Mouse (Mus musculus) hindbrain, embryonic 14.5 days (tissue): ENCODE results near the gene Adcy7. TPM values are rescaled to one million over a fixed set of nuclear protein-coding genes. Genes with fewer than 3 reads are reported as not detected.

Source experiments
- ATAC-seq: fragments of 200-750 bp; cut with Nextera tagmentation; 2 replicates; pipeline ENCODE4 v1.8.0; 2017; ENCODE audit warnings: moderate number of reproducible peaks, mild to moderate bottlenecking, moderate TSS enrichment, moderate library complexity; ENCODE audit not compliant: low FRiP score
- DNase-seq: peaks from one replicate; pipeline ENCODE4 v3.0.0-alpha.2; 2015; ENCODE audit warnings: low spot score
- H3K27ac ChIP-seq: fragments of 300-500 bp; sonication (generic); 2 replicates; pipeline ENCODE4 v1.5.1; 2014; ENCODE audit warnings: mild to moderate bottlenecking, moderate library complexity
- H3K27me3 ChIP-seq: fragments of 300-500 bp; sonication (generic); 2 replicates; pipeline ENCODE4 v1.6.1; 2014; ENCODE audit warnings: mild to moderate bottlenecking, low read length, mixed read lengths; ENCODE audit not compliant: control insufficient read depth, insufficient read depth
- H3K36me3 ChIP-seq: fragments of 300-500 bp; sonication (generic); replicated peaks from 2 replicates; pipeline ENCODE4 v1.6.1; 2014; ENCODE audit not compliant: control insufficient read depth, insufficient read depth
- H3K4me1 ChIP-seq: fragments of 300-500 bp; sonication (generic); replicated peaks from 2 replicates; pipeline ENCODE4 v1.6.1; 2014; ENCODE audit warnings: antibody characterized with exemption, low read length, mixed read lengths; ENCODE audit not compliant: control insufficient read depth, insufficient read depth
- H3K4me2 ChIP-seq: fragments of 300-500 bp; sonication (generic); replicated peaks from 2 replicates; pipeline ENCODE4 v1.6.1; 2014; ENCODE audit warnings: mild to moderate bottlenecking, moderate library complexity
- H3K4me3 ChIP-seq: fragments of 300-500 bp; sonication (generic); replicated peaks from 2 replicates; pipeline ENCODE4 v1.5.1; 2014; ENCODE audit warnings: mild to moderate bottlenecking, low read length
- H3K9ac ChIP-seq: fragments of 300-500 bp; sonication (generic); 2 replicates; pipeline ENCODE4 v1.6.1; 2014
- H3K9me3 ChIP-seq: fragments of 300-500 bp; sonication (generic); 2 replicates; pipeline ENCODE4 v1.6.1; 2016; ENCODE audit warnings: low read length; ENCODE audit not compliant: control insufficient read depth
- WGBS: fragments of 180-500 bp; shearing (Covaris S2); extraction: QIAGEN DNeasy Blood & Tissue Kit; methylation state at CpG from one replicate; pipeline ENCODE4 v1.1.7; 2014; 5-methylcytosine and 5-hydroxymethylcytosine counted together
- polyA plus RNA-seq: library from polyadenylated mRNA; unstranded; fragments of >200 nt; fragmentation: Nextera tagmentation; extraction: Ambion mirVana; gene quantifications from 2 replicates; pipeline ENCODE4 v1.2.1, GENCODE M21; 2014

The Adcy7 gene
- polyA plus RNA-seq: 4.9 and 6.3 TPM in 2 replicates

- DNase-seq: peak; percentile 41
- Histone ChIP-seq H3K9ac (peak within 1 kb of the TSS; percentile 53), H3K36me3 (no peaks in the 10 kb centered on the region), H3K9me3 (no peaks in the 10 kb centered on the region), H3K4me1 (peaks cover 5% of the 10 kb centered on the region; the same call in 1 of the 2 replicates), H3K4me3 (peak within 1 kb of the TSS; percentile 38), H3K27ac (no peak within 1 kb of the TSS), H3K27me3 (peaks cover 19% of the 10 kb centered on the region), H3K4me2 (peak within 1 kb of the TSS; percentile 80)
- ATAC-seq: no peak
- WGBS: 4% methylated on average over 54 of the region's 64 CpGs
These were observed at the start of gene Adcy7 for GRCm38 (mm10) chr8:88272231-88273050. Adcy7 (plus strand) TSS chr8:88272403.

- Histone ChIP-seq H3K4me1 (peaks cover 28% of the 10 kb centered on the region), H3K27ac (peak overlapping the region; percentile 58), H3K4me2 (no peak overlapping the region), H3K36me3 (no peaks in the 10 kb centered on the region), H3K9me3 (no peaks in the 10 kb centered on the region), H3K4me3 (no peak overlapping the region), H3K27me3 (no peaks in the 10 kb centered on the region), H3K9ac (no peak overlapping the region)
- 17% methylated on average over 5 of the region's 5 CpGs for WGBS
- DNase-seq: no peak
- ATAC-seq: no peak; the same call in 1 of the 2 replicates
These were observed 46.8 kb upstream of the Adcy7 start for GRCm38 (mm10) chr8:88225358-88225757.

- Histone ChIP-seq H3K36me3 (no peaks in the 10 kb centered on the region), H3K27me3 (no peaks in the 10 kb centered on the region), H3K9ac (no peak overlapping the region), H3K9me3 (no peaks in the 10 kb centered on the region), H3K4me3 (no peak overlapping the region), H3K4me1 (peaks cover 28% of the 10 kb centered on the region), H3K27ac (no peak overlapping the region), H3K4me2 (no peak overlapping the region)
- DNase-seq (no peak), ATAC-seq (no peak)
- 69% methylated on average over 6 of the region's 6 CpGs for WGBS
These were observed 44.4 kb upstream of the Adcy7 start for GRCm38 (mm10) chr8:88227851-88228250.

- ATAC-seq: no peak
- no peaks in the 10 kb centered on the region for H3K27me3 ChIP-seq
- no peak for DNase-seq
- no peaks in the 10 kb centered on the region for H3K36me3 ChIP-seq
- WGBS: 51% methylated on average over 1 of the region's 1 CpGs
- H3K4me3 ChIP-seq: no peak overlapping the region
- no peaks in the 10 kb centered on the region for H3K9me3 ChIP-seq
- H3K27ac ChIP-seq: no peak overlapping the region
- no peak overlapping the region for H3K4me2 ChIP-seq
- no peak overlapping the region for H3K9ac ChIP-seq
- H3K4me1 ChIP-seq: peaks cover 28% of the 10 kb centered on the region
These were observed 43.9 kb upstream of the Adcy7 start for GRCm38 (mm10) chr8:88228286-88228685.

GRCm38 (mm10) chr8:88228800-88229199 is 43.4 kb upstream of the Adcy7 start:
- H3K36me3 ChIP-seq: no peaks in the 10 kb centered on the region
- no peaks in the 10 kb centered on the region for H3K27me3 ChIP-seq
- H3K4me3 ChIP-seq: no peak overlapping the region
- DNase-seq (no peak), ATAC-seq (no peak)
- no peak overlapping the region for H3K27ac ChIP-seq
- no CpG with 5 or more reads among the region's 1 CpGs for WGBS
- H3K9me3 ChIP-seq: no peaks in the 10 kb centered on the region
- no peak overlapping the region for H3K4me2 ChIP-seq
- no peak overlapping the region for H3K9ac ChIP-seq
- peaks cover 28% of the 10 kb centered on the region for H3K4me1 ChIP-seq

GRCm38 (mm10) chr8:88236666-88237065 is 35.5 kb upstream of the Adcy7 start:
- ATAC-seq (no peak), DNase-seq (no peak)
- Histone ChIP-seq H3K9ac (no peak overlapping the region), H3K27me3 (no peaks in the 10 kb centered on the region), H3K4me1 (no peaks in the 10 kb centered on the region), H3K27ac (no peak overlapping the region), H3K4me3 (no peak overlapping the region), H3K4me2 (no peak overlapping the region), H3K36me3 (no peaks in the 10 kb centered on the region), H3K9me3 (no peaks in the 10 kb centered on the region)
- WGBS: 61% methylated on average over 2 of the region's 2 CpGs

- ATAC-seq (no peak), DNase-seq (no peak)
- Histone ChIP-seq H3K9ac (no peak overlapping the region), H3K36me3 (no peaks in the 10 kb centered on the region), H3K27ac (no peak overlapping the region), H3K4me3 (no peak overlapping the region), H3K27me3 (no peaks in the 10 kb centered on the region), H3K4me1 (no peaks in the 10 kb centered on the region), H3K4me2 (no peak overlapping the region), H3K9me3 (no peaks in the 10 kb centered on the region)
- 86% methylated on average over 2 of the region's 2 CpGs for WGBS
These were observed 34.6 kb upstream of the Adcy7 start for GRCm38 (mm10) chr8:88237606-88238005.

- Histone ChIP-seq H3K9me3 (no peaks in the 10 kb centered on the region), H3K27ac (no peak overlapping the region), H3K36me3 (no peaks in the 10 kb centered on the region; the same call in 1 of the 2 replicates), H3K27me3 (no peaks in the 10 kb centered on the region), H3K4me1 (no peaks in the 10 kb centered on the region), H3K9ac (no peak overlapping the region), H3K4me3 (no peak overlapping the region), H3K4me2 (no peak overlapping the region)
- WGBS: 87% methylated on average over 5 of the region's 5 CpGs
- no peak for DNase-seq
- no peak for ATAC-seq
These were observed 32.9 kb upstream of the Adcy7 start for GRCm38 (mm10) chr8:88239277-88239676.

GRCm38 (mm10) chr8:88241871-88242270 is 30.3 kb upstream of the Adcy7 start:
- Histone ChIP-seq H3K9me3 (no peaks in the 10 kb centered on the region), H3K4me3 (no peak overlapping the region), H3K4me2 (no peak overlapping the region), H3K27ac (no peak overlapping the region), H3K36me3 (peaks cover 8% of the 10 kb centered on the region), H3K9ac (no peak overlapping the region), H3K4me1 (no peaks in the 10 kb centered on the region), H3K27me3 (no peaks in the 10 kb centered on the region)
- no peak for DNase-seq
- no peak for ATAC-seq
- 73% methylated on average over 4 of the region's 4 CpGs for WGBS
